Mouse (Mus musculus) bone marrow macrophage, adult 2 months (primary cell): ENCODE data around the gene Irf3. TPM values are rescaled to one million over a fixed set of nuclear protein-coding genes. Genes with fewer than 3 reads are reported as not detected.

Source experiments
- H3K27ac ChIP-seq: 2 replicates; pipeline ENCODE4 v1.5.1; 2012; ENCODE audit warnings: low read depth, low read length; ENCODE audit not compliant: insufficient read depth
- H3K4me1 ChIP-seq: 2 replicates; pipeline ENCODE4 v1.6.1; 2012; ENCODE audit warnings: low read length; ENCODE audit not compliant: control insufficient read depth, insufficient read depth
- H3K4me3 ChIP-seq: 2 replicates; pipeline ENCODE4 v1.5.1; 2012; ENCODE audit warnings: mild to moderate bottlenecking, low read length, moderate library complexity; ENCODE audit not compliant: insufficient read depth
- CTCF ChIP-seq: IDR thresholded peaks from 2 replicates; pipeline ENCODE4 v1.5.1; 2012; ENCODE audit warnings: low read depth, mild to moderate bottlenecking, low read length, moderate library complexity
- POLR2A ChIP-seq: IDR thresholded peaks from 2 replicates; pipeline ENCODE4 v1.6.1; 2012; ENCODE audit warnings: mild to moderate bottlenecking, low read depth, low read length, borderline replicate concordance
- polyA plus RNA-seq: library from polyadenylated mRNA; stranded (reverse); fragments of >200 nt; gene quantifications from 2 replicates; pipeline ENCODE4 v1.2.4, GENCODE M21; 2012; ENCODE audit not compliant: missing spikeins, insufficient read depth, insufficient read length

Irf3 gene
- 91.0 and 94.7 TPM in 2 replicates for polyA plus RNA-seq

DNA sequence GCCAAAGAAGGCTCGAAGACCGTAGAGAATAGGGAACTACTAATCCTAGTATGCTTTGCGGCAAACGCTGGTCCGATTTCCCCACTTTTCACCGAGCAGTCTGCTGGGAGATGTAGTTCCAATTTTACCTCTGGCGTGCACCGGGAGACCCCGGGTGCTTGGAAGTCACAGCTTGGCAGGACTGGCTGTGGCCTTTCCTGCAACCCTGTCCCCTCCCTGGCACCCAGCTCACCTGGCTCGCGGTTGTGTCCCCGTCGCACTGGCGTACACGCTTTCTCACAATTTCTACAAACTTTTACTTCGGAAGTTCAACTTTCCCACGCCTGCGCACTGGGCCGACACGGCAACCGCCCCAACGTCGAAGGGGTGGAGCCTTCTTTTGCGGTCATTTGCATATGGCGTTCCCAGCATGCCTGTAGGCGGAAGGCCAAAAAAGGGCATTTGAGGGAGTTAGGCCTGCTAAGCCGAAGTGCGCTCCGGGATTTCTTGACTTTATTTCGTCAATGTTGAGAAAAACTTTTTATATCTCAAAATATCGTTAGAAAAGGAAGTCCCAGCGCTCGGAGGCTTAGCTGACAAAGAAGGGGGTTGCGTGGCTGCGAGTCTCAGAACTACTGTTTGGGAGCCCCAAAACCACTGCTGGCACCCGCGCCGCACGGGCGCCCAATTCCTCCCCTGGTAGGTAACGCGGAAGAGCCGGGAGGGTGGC is at the start of gene Irf3:
Gene Irf3 (plus strand): TSS at position 418 of the 709 bp plus-strand sequence.
- H3K4me3 ChIP-seq: peak within 1 kb of the TSS; percentile 83
- TF ChIP-seq POLR2A: 0 out of 2 replicates have a peak, but pooled peaks have one; percentile 3
- no peak for TF ChIP-seq CTCF
- peak within 1 kb of the TSS; percentile 88 for H3K27ac ChIP-seq
- H3K4me1 ChIP-seq: peaks cover 7% of the 10 kb centered on the region

DNA sequence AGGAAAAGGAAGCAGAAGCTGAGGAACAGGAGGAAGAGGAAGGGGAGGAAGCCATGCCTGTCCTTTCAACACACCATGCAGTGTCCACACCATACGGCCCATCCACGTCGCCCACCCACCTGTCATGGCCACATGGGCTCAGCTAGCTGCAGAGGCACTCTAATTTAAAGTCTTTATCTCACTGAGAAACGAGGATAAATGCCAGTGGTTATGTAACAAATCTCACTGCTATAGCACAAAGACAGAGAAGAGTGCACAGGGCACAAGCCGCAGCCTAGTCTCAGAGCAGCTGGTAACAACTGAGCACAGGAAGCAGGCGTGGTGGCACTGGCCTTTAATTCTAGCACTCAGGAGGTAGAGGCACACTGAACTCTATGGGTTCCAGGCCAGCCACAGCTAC is 47.5 kb upstream of the Irf3 start:
- Histone ChIP-seq H3K4me1 (peaks cover 9% of the 10 kb centered on the region), H3K27ac (no peak overlapping the region), H3K4me3 (no peak overlapping the region)
- TF ChIP-seq POLR2A (no peak), CTCF (no peak)

DNA sequence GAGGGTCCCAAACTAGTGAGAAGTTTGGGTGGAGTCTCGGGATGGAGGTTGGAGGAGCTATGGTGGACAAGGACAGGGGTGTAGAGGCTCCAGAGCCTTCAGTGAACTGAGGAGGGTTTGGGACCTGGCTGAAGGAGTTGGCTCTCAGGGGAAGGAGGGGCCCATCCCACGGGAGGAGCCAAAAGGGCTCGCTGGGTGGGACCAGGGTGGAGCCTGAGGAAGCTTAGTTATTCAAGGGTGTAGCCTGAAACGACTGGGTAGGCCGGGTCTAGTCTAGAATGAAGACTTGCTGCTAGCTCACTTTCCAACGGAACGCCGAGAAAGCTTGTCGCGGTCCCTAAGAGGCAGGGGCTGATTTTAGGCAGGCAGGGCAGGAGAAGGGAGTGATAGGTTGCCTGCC is 45.5 kb upstream of the Irf3 start:
- TF ChIP-seq POLR2A (no peak), CTCF (no peak; the same call in 1 of the 2 replicates)
- Histone ChIP-seq H3K27ac (peak overlapping the region; percentile 20), H3K4me3 (peak overlapping the region; percentile 66), H3K4me1 (peaks cover 9% of the 10 kb centered on the region)

DNA sequence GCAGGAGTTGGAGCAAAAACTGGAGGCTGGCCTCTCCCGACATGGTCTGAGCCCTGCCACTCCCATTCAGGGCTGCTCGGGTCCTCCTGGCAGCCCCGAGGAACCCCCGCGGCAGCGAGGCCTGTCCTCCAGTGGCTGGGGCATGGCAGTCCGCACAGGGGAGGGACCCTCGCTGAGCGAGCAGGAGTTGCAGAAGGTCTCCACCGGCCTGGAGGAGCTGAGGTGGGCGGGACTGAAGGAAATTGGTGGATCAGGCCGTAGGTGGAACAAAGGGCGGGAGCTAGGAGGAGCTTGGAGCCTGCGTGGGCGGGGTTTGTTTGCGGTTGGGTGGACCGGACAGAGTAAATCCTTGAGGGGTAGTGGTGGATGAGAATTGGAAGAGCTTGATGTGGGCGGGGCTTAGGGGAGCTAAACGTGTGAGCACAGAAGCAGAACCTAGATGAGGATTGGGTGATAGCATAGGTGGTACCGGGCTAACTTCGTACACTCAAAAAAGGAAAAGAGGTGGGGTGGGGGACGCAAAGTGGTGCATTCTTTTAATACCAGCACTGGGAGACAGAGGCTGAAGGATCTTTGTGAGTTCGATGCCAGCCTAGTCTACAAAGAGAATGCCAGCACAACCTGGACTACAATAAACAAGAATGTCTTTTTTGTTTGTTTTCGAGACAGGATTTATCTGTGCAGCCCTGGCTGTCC is 44.7 kb upstream of the Irf3 start:
- TF ChIP-seq CTCF (no peak), POLR2A (no peak)
- peak overlapping the region; percentile 20; the same call in 1 of the 2 replicates for H3K27ac ChIP-seq

DNA sequence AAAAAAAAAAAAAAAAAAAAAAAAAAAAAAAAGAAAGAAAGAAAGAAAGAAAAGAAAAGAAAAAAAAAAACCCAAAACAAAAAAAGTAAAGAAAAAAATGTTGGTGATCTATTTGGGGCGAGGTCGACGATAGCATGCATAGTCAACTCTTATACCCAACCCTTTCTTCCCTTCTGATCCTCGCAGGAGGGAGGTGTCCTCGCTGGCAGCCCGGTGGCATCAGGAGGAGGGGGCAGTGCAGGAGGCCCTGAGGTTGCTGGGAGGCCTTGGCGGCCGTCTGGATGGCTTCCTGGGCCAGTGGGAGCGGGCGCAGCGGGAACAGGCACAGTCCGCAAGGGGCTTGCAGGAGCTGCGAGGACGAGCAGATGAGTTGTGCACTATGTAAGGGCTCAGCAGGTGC is 43.9 kb upstream of the Irf3 start:
- H3K27ac ChIP-seq: no peak overlapping the region

More for the DNA sequence above, 44.7 kb upstream of the Irf3 start:
- Histone ChIP-seq H3K4me1 (peaks cover 9% of the 10 kb centered on the region), H3K4me3 (peak overlapping the region; percentile 66)

DNA sequence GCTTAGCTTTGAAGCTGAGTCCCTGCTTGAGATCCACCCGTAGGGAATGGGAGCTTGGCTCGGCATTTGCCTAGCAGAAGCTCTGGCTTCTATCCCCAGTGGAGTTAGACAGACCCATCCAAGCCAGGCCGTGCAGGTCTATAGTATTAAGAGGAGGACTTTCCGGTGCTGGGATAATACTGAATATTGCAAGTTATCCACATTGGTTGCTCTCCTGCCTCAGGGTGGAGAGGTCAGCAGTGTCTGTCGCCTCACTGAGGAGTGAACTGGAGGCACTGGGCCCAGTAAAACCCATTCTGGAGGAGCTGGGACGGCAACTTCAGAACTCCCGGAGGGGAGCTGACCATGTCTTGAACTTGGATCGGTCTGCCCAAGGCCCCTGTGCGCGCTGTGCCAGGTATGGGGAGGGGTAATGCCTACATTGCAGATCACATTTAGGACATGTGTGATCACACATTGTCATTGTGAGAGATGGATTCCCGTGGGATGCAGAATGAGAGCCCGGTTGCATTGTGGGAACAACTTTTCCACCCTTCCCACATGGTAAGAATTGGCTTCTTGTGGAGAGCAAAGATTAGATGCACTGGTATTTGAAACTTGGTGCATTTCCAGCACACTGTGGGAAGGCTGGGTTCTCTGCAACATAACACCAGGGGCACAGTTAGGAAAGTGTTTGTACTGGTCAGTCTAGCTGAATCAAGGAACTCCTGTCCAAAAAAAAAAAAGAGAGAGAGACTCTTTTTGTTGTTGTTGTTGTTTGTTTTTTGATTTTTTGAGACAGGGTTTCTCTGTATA is 43.2 kb upstream of the Irf3 start:
- Histone ChIP-seq H3K27ac (no peak overlapping the region), H3K4me3 (no peak overlapping the region), H3K4me1 (peaks cover 9% of the 10 kb centered on the region)
- TF ChIP-seq CTCF (no peak), POLR2A (no peak)

More for the DNA sequence above, 43.9 kb upstream of the Irf3 start:
- H3K4me3 ChIP-seq: no peak overlapping the region
- peaks cover 9% of the 10 kb centered on the region for H3K4me1 ChIP-seq
- no peak for TF ChIP-seq CTCF
- no peak for TF ChIP-seq POLR2A

DNA sequence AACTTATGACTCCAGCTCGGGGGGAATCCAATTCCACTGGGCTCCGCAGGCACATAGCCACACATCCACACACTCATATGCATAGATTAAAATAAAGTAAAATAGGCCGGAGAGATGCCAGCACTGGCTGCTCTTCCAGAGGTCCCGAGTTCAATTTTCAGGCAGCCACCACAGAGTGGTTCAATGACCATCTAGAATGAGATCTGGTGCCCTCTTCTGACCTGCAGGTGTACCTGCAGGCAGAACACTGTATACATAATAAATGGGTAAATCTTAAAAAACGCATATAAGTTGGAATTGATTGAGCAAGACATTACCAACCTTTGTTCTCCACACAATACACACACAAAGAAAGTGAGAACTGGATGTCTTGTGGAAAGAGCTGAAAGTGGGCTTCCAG is 41.8 kb upstream of the Irf3 start:
- peaks cover 10% of the 10 kb centered on the region for H3K4me1 ChIP-seq
- TF ChIP-seq POLR2A: no peak
- no peak for TF ChIP-seq CTCF
- no peak overlapping the region for H3K4me3 ChIP-seq
- H3K27ac ChIP-seq: no peak overlapping the region

DNA sequence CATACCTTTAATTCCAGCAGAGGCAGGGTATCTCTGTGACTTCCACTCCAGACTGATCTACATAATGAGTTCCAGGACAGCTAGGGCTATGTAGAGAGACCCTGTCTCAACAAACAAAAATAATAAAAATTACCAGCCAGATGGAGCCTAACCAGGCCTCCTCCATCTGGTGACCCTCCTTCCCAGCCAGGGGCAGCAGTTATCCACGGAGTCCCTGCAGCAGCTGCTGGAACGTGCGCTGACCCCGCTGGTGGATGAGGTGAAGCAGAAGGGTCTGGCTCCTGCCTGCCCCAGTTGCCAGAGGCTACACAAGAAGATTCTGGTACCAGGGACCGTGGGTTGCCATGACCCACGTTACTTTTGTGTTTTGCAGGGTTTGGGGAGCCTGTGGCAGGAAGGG is 41.2 kb upstream of the Irf3 start:
- no peak for TF ChIP-seq CTCF
- TF ChIP-seq POLR2A: no peak
- Histone ChIP-seq H3K4me1 (peaks cover 13% of the 10 kb centered on the region), H3K27ac (no peak overlapping the region), H3K4me3 (no peak overlapping the region)

DNA sequence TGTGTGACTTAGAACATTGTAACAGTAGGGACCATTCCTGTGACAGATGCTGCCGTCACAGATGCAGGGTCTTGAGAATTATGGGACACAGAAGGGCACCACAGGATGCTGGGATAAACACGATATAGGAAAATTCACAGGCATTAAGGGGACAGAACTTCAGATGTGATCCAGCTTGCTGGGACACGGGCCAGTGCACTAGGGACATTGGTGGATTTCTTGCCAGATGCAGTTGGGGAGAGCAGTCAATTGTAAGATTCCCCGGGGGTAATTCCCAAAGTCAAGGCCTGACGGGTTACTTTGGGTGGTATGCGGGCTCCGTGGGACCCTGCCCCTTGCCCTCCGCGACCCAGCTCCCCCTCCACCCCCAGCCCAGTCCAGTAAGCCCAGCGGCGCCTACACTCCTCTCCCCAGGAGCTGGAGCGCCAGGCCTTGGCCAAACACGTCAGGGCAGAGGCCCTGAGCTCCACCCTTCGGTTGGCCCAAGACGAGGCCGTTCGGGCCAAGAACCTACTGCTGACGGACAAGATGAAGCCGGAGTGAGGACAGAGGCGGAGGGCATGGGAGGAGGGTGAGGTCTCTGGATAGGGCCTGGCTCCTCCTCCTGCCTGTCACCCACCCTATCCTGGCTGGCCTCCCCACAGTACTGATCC is 40.1 kb upstream of the Irf3 start:
- H3K4me3 ChIP-seq: no peak overlapping the region
- H3K27ac ChIP-seq: no peak overlapping the region

More for the DNA sequence above, 40.1 kb upstream of the Irf3 start:
- H3K4me1 ChIP-seq: peaks cover 13% of the 10 kb centered on the region
- TF ChIP-seq POLR2A: no peak
- TF ChIP-seq CTCF: no peak
